Mouse (Mus musculus): ENCODE data around the gene Btbd35f30.
"Not testable (repeated sequence)": the region's sequence is repeated elsewhere in the genome, so short reads cannot be mapped to it uniquely, and the experiment has no call there.

- not testable (repeated sequence) for TF ChIP-seq CTCF (IDR thresholded peaks at IDR 0.05; ENCODE audit: low read depth, low read length); GATA1 (IDR thresholded peaks at IDR 0.05; ENCODE audit: borderline replicate concordance, low read length); TAL1 (conservative IDR thresholded peaks at IDR 0.05; ENCODE audit: low read depth, low read length); GATA2 (IDR thresholded peaks at IDR 0.05; ENCODE audit: borderline replicate concordance, low read depth, low read length); POLR2AphosphoS5 (IDR thresholded peaks at IDR 0.05; ENCODE audit: insufficient replicate concordance, low read depth, low read length)
Observed at GRCm38 (mm10) chrX:32894325-32894724, at the start of gene Btbd35f30.

Data from G1E (cell line).